Mouse (Mus musculus) liver, adult 2 months (tissue): ENCODE data around the gene Diexf. TPM values are rescaled to one million over a fixed set of nuclear protein-coding genes. Genes with fewer than 3 reads are reported as not detected.

ENCODE experiments used
- DNase-seq: peaks from one replicate; pipeline ENCODE4 v3.0.0-alpha.2; 2011; ENCODE audit warnings: low read depth, low spot score; ENCODE audit errors: extremely low read depth
- H3K27ac ChIP-seq: fragments of 200-500 bp; replicated peaks from 2 replicates; pipeline ENCODE4 v1.5.1; 2012; ENCODE audit warnings: low read depth, mild to moderate bottlenecking, control low read depth, inconsistent platforms, low read length; ENCODE audit not compliant: insufficient read depth
- H3K27me3 ChIP-seq: fragments of 200-500 bp; 2 replicates; pipeline ENCODE4 v1.6.1; 2012; ENCODE audit warnings: mild to moderate bottlenecking, moderate library complexity, low read length, inconsistent platforms; ENCODE audit not compliant: control insufficient read depth, insufficient read depth
- H3K36me3 ChIP-seq: fragments of 200-500 bp; 2 replicates; pipeline ENCODE4 v1.6.1; 2012; ENCODE audit warnings: low read length, inconsistent platforms; ENCODE audit not compliant: control insufficient read depth, insufficient read depth
- H3K4me1 ChIP-seq: fragments of 200-500 bp; 2 replicates; pipeline ENCODE4 v1.6.1; 2011; ENCODE audit warnings: low read length; ENCODE audit not compliant: control insufficient read depth, insufficient read depth
- H3K4me3 ChIP-seq: fragments of 200-500 bp; 2 replicates; pipeline ENCODE4 v1.5.1; 2011; ENCODE audit warnings: low read depth, mild to moderate bottlenecking, control low read depth, low read length, moderate library complexity; ENCODE audit not compliant: insufficient read depth
- H3K79me2 ChIP-seq: fragments of 200-500 bp; 2 replicates; pipeline ENCODE4 v1.6.1; 2012; ENCODE audit warnings: inconsistent platforms, mild to moderate bottlenecking, low read length, moderate library complexity; ENCODE audit not compliant: control insufficient read depth, insufficient read depth
- H3K9ac ChIP-seq: fragments of 200-500 bp; 2 replicates; pipeline ENCODE4 v1.6.1; 2012; ENCODE audit warnings: low read depth, mild to moderate bottlenecking, control low read depth, inconsistent platforms, low read length
- CTCF ChIP-seq: fragments of 200-500 bp; IDR thresholded peaks from 2 replicates; pipeline ENCODE4 v1.5.1; 2011; ENCODE audit warnings: low read depth, low read length, control low read depth
- POLR2A ChIP-seq: fragments of 200-500 bp; IDR thresholded peaks from 2 replicates; pipeline ENCODE4 v1.6.1; 2011; ENCODE audit warnings: low read length, control low read depth; ENCODE audit not compliant: insufficient read depth; ENCODE audit errors: extremely low read depth
- WGBS: fragments of 180-500 bp; shearing (Covaris S2); methylation state at CpG from one replicate; pipeline ENCODE4 v1.1.7; 2018; 5-methylcytosine and 5-hydroxymethylcytosine counted together
- polyA plus RNA-seq: library from polyadenylated mRNA; depleted of rRNA; stranded (reverse); fragments of >200 nt; gene quantifications from 2 replicates; pipeline ENCODE4 v1.2.3, GENCODE M21; 2012
- total RNA-seq: library from RNA; depleted of rRNA; stranded (reverse); fragments of >200 nt; gene quantifications from 2 replicates; pipeline ENCODE4 v1.2.3, GENCODE M21; 2014

Diexf gene
- total and polyA plus RNA-seq, 2 experiments, result 5.2 to 11.0 TPM

- Histone ChIP-seq H3K27me3 (no peaks in the 10 kb centered on the region), H3K4me1 (peaks cover 3% of the 10 kb centered on the region; the same call in 1 of the 2 replicates), H3K9ac (no peak overlapping the region), H3K36me3 (no peaks in the 10 kb centered on the region), H3K4me3 (no peak overlapping the region), H3K27ac (no peak overlapping the region), H3K79me2 (peaks cover 3% of the 10 kb centered on the region; the same call in 1 of the 2 replicates)
- TF ChIP-seq CTCF (no peak), POLR2A (no peak)
- DNase-seq, result no peak
- 94% methylated on average over 1 of the region's 1 CpGs for WGBS
These were observed 3.7 kb upstream of the Diexf start for GRCm38 (mm10) chr1:193133726-193134125.

GRCm38 (mm10) chr1:193132385-193132784, 2.3 kb upstream of the Diexf start:
- Histone ChIP-seq H3K4me3 (no peak overlapping the region), H3K36me3 (no peaks in the 10 kb centered on the region)

GRCm38 (mm10) chr1:193131311-193131948, 1.4 kb upstream of the Diexf start:
- Histone ChIP-seq H3K79me2 (peaks cover 3% of the 10 kb centered on the region; the same call in 1 of the 2 replicates), H3K4me1 (peaks cover 3% of the 10 kb centered on the region; the same call in 1 of the 2 replicates), H3K27me3 (no peaks in the 10 kb centered on the region), H3K27ac (no peak overlapping the region), H3K36me3 (0 out of 2 replicates have a peak, but pooled peaks cover 1% of the 10 kb centered on the region), H3K4me3 (no peak overlapping the region), H3K9ac (no peak overlapping the region)
- WGBS, result 71% methylated on average over 6 of the region's 6 CpGs
- no peak for TF ChIP-seq CTCF
- TF ChIP-seq POLR2A, result no peak
- DNase-seq, result no peak

More at GRCm38 (mm10) chr1:193132385-193132784, 2.3 kb upstream of the Diexf start:
- no peak for DNase-seq
- peaks cover 3% of the 10 kb centered on the region; the same call in 1 of the 2 replicates for H3K4me1 ChIP-seq
- TF ChIP-seq CTCF (no peak), POLR2A (no peak)
- H3K79me2 ChIP-seq, result peaks cover 3% of the 10 kb centered on the region; the same call in 1 of the 2 replicates
- H3K27me3 ChIP-seq, result no peaks in the 10 kb centered on the region
- H3K27ac ChIP-seq, result no peak overlapping the region
- H3K9ac ChIP-seq, result no peak overlapping the region

- Histone ChIP-seq H3K27ac (no peak overlapping the region), H3K27me3 (no peaks in the 10 kb centered on the region), H3K4me3 (no peak overlapping the region), H3K36me3 (0 out of 2 replicates have a peak, but pooled peaks cover 2% of the 10 kb centered on the region), H3K9ac (no peak overlapping the region), H3K4me1 (peaks cover 3% of the 10 kb centered on the region; the same call in 1 of the 2 replicates), H3K79me2 (peaks cover 3% of the 10 kb centered on the region; the same call in 1 of the 2 replicates)
- DNase-seq, result no peak
- WGBS, result 59% methylated on average over 8 of the region's 8 CpGs
- TF ChIP-seq POLR2A (no peak), CTCF (no peak)
These were observed 767 bp upstream of the Diexf start for GRCm38 (mm10) chr1:193130839-193131238.

GRCm38 (mm10) chr1:193130456-193130825, 369 bp upstream of the Diexf start:
- Histone ChIP-seq H3K27me3 (no peaks in the 10 kb centered on the region), H3K79me2 (peaks cover 3% of the 10 kb centered on the region; the same call in 1 of the 2 replicates), H3K36me3 (0 out of 2 replicates have a peak, but pooled peaks cover 2% of the 10 kb centered on the region), H3K9ac (no peak overlapping the region), H3K27ac (no peak overlapping the region), H3K4me1 (peaks cover 3% of the 10 kb centered on the region; the same call in 1 of the 2 replicates), H3K4me3 (no peak overlapping the region; the same call in 1 of the 2 replicates)
- no peak for DNase-seq
- 25% methylated on average over 11 of the region's 11 CpGs for WGBS
- TF ChIP-seq POLR2A, result no peak

- DNase-seq, result no peak
- peak overlapping the region; percentile 89 for H3K9ac ChIP-seq
- H3K27ac ChIP-seq, result no peak overlapping the region
- H3K79me2 ChIP-seq, result peaks cover 3% of the 10 kb centered on the region; the same call in 1 of the 2 replicates
- H3K36me3 ChIP-seq, result peaks cover 2% of the 10 kb centered on the region; the same call in 1 of the 2 replicates
- peak overlapping the region; percentile 74 for H3K4me3 ChIP-seq
- no peak for TF ChIP-seq CTCF
- H3K4me1 ChIP-seq, result peaks cover 3% of the 10 kb centered on the region; the same call in 1 of the 2 replicates
- no peaks in the 10 kb centered on the region for H3K27me3 ChIP-seq
- WGBS, result 13% methylated on average over 5 of the region's 5 CpGs
These were observed 751 bp downstream of the Diexf start for GRCm38 (mm10) chr1:193129321-193129720.
